Mouse (Mus musculus) retina, postnatal 7 days (tissue): ENCODE measurements around the gene Fbxl18.

Experiments used
- DNase-seq: peaks from one replicate; pipeline ENCODE4 v3.0.0-alpha.2; 2012; ENCODE audit warnings: low read depth, low spot score

Fbxl18 gene

GRCm38 (mm10) chr5:142915231-142915630 lies 20.0 kb upstream of the Fbxl18 start:
- DNase-seq: no peak

GRCm38 (mm10) chr5:142912739-142913138 lies 17.5 kb upstream of the Fbxl18 start:
- DNase-seq: no peak

- DNase-seq: no peak
Measured at GRCm38 (mm10) chr5:142912320-142912719, 17.1 kb upstream of the Fbxl18 start.

- DNase-seq: no peak
Measured at GRCm38 (mm10) chr5:142911629-142912028, 16.4 kb upstream of the Fbxl18 start.

GRCm38 (mm10) chr5:142909576-142910278 lies 14.5 kb upstream of the Fbxl18 start:
- DNase-seq: no peak

GRCm38 (mm10) chr5:142908941-142909575 lies 13.8 kb upstream of the Fbxl18 start:
- no peak for DNase-seq

GRCm38 (mm10) chr5:142907803-142908559 lies 12.8 kb upstream of the Fbxl18 start:
- no peak for DNase-seq

- DNase-seq: no peak
Measured at GRCm38 (mm10) chr5:142907048-142907802, 12.0 kb upstream of the Fbxl18 start.

GRCm38 (mm10) chr5:142906532-142907047 lies 11.4 kb upstream of the Fbxl18 start, which contains the start of gene Actb:
Actb (minus strand) TSS chr5:142906754.
- DNase-seq: peak; percentile 90

- peak; percentile 95 for DNase-seq
Measured at GRCm38 (mm10) chr5:142905725-142906531, 10.7 kb upstream of the Fbxl18 start.

- no peak for DNase-seq
Measured at GRCm38 (mm10) chr5:142905038-142905695, 9.9 kb upstream of the Fbxl18 start.

- no peak for DNase-seq
Measured at GRCm38 (mm10) chr5:142904208-142905037, 9.2 kb upstream of the Fbxl18 start.

- DNase-seq: no peak
Measured at GRCm38 (mm10) chr5:142903470-142904207, 8.4 kb upstream of the Fbxl18 start.

- no peak for DNase-seq
Measured at GRCm38 (mm10) chr5:142902506-142903314, 7.5 kb upstream of the Fbxl18 start.

GRCm38 (mm10) chr5:142901846-142902505 lies 6.8 kb upstream of the Fbxl18 start:
- no peak for DNase-seq

GRCm38 (mm10) chr5:142901355-142901802 lies 6.2 kb upstream of the Fbxl18 start:
- no peak for DNase-seq

- DNase-seq: no peak
Measured at GRCm38 (mm10) chr5:142900651-142901050, 5.4 kb upstream of the Fbxl18 start.
